Mouse (Mus musculus) liver, adult 2 months (tissue): Measurements from ENCODE around the gene Mmab. TPM values are rescaled to one million over a fixed set of nuclear protein-coding genes. Genes with fewer than 3 reads are reported as not detected.

ENCODE experiments used
- DNase-seq: peaks from one replicate; pipeline ENCODE4 v3.0.0-alpha.2; 2011; ENCODE audit warnings: low read depth, low spot score; ENCODE audit errors: extremely low read depth
- H3K27ac ChIP-seq: fragments of 200-500 bp; replicated peaks from 2 replicates; pipeline ENCODE4 v1.5.1; 2012; ENCODE audit warnings: low read depth, mild to moderate bottlenecking, control low read depth, inconsistent platforms, low read length; ENCODE audit not compliant: insufficient read depth
- H3K27me3 ChIP-seq: fragments of 200-500 bp; 2 replicates; pipeline ENCODE4 v1.6.1; 2012; ENCODE audit warnings: mild to moderate bottlenecking, moderate library complexity, low read length, inconsistent platforms; ENCODE audit not compliant: control insufficient read depth, insufficient read depth
- H3K36me3 ChIP-seq: fragments of 200-500 bp; 2 replicates; pipeline ENCODE4 v1.6.1; 2012; ENCODE audit warnings: low read length, inconsistent platforms; ENCODE audit not compliant: control insufficient read depth, insufficient read depth
- H3K4me1 ChIP-seq: fragments of 200-500 bp; 2 replicates; pipeline ENCODE4 v1.6.1; 2011; ENCODE audit warnings: low read length; ENCODE audit not compliant: control insufficient read depth, insufficient read depth
- H3K4me3 ChIP-seq: fragments of 200-500 bp; 2 replicates; pipeline ENCODE4 v1.5.1; 2011; ENCODE audit warnings: low read depth, mild to moderate bottlenecking, control low read depth, low read length, moderate library complexity; ENCODE audit not compliant: insufficient read depth
- H3K79me2 ChIP-seq: fragments of 200-500 bp; 2 replicates; pipeline ENCODE4 v1.6.1; 2012; ENCODE audit warnings: inconsistent platforms, mild to moderate bottlenecking, low read length, moderate library complexity; ENCODE audit not compliant: control insufficient read depth, insufficient read depth
- H3K9ac ChIP-seq: fragments of 200-500 bp; 2 replicates; pipeline ENCODE4 v1.6.1; 2012; ENCODE audit warnings: low read depth, mild to moderate bottlenecking, control low read depth, inconsistent platforms, low read length
- CTCF ChIP-seq: fragments of 200-500 bp; IDR thresholded peaks from 2 replicates; pipeline ENCODE4 v1.5.1; 2011; ENCODE audit warnings: low read depth, low read length, control low read depth
- POLR2A ChIP-seq: fragments of 200-500 bp; IDR thresholded peaks from 2 replicates; pipeline ENCODE4 v1.6.1; 2011; ENCODE audit warnings: low read length, control low read depth; ENCODE audit not compliant: insufficient read depth; ENCODE audit errors: extremely low read depth
- WGBS: fragments of 180-500 bp; shearing (Covaris S2); methylation state at CpG from one replicate; pipeline ENCODE4 v1.1.7; 2018; 5-methylcytosine and 5-hydroxymethylcytosine counted together
- polyA plus RNA-seq: library from polyadenylated mRNA; depleted of rRNA; stranded (reverse); fragments of >200 nt; gene quantifications from 2 replicates; pipeline ENCODE4 v1.2.3, GENCODE M21; 2012
- total RNA-seq: library from RNA; depleted of rRNA; stranded (reverse); fragments of >200 nt; gene quantifications from 2 replicates; pipeline ENCODE4 v1.2.3, GENCODE M21; 2014

The Mmab gene
- total and polyA plus RNA-seq, 2 experiments = 14.5 to 22.4 TPM

- WGBS = 55% methylated on average over 35 of the region's 35 CpGs
- H3K9ac ChIP-seq = no peak overlapping the region
- H3K27me3 ChIP-seq = no peaks in the 10 kb centered on the region
- no peak for TF ChIP-seq CTCF
- no peak for TF ChIP-seq POLR2A
- no peaks in the 10 kb centered on the region for H3K36me3 ChIP-seq
- no peaks in the 10 kb centered on the region for H3K79me2 ChIP-seq
- no peak overlapping the region for H3K4me3 ChIP-seq
- peak; percentile 30 for DNase-seq
- H3K27ac ChIP-seq = no peak overlapping the region
- peaks cover 2% of the 10 kb centered on the region; the same call in 1 of the 2 replicates for H3K4me1 ChIP-seq
Observed at GRCm38 (mm10) chr5:114474741-114475491, 31.1 kb upstream of the Mmab start.

GRCm38 (mm10) chr5:114470359-114470758 lies 26.5 kb upstream of the Mmab start:
- H3K27ac ChIP-seq = no peak overlapping the region
- no peak overlapping the region for H3K4me3 ChIP-seq
- no peak for TF ChIP-seq POLR2A
- no peak for TF ChIP-seq CTCF
- no peak overlapping the region for H3K9ac ChIP-seq
- 23% methylated on average over 3 of the region's 3 CpGs for WGBS
- H3K36me3 ChIP-seq = no peaks in the 10 kb centered on the region
- DNase-seq = peak; percentile 81
- H3K27me3 ChIP-seq = no peaks in the 10 kb centered on the region
- no peaks in the 10 kb centered on the region for H3K79me2 ChIP-seq
- H3K4me1 ChIP-seq = peaks cover 4% of the 10 kb centered on the region; the same call in 1 of the 2 replicates

GRCm38 (mm10) chr5:114468007-114468406 lies 24.1 kb upstream of the Mmab start:
- 80% methylated on average over 4 of the region's 4 CpGs for WGBS
- H3K4me3 ChIP-seq = no peak overlapping the region

GRCm38 (mm10) chr5:114467430-114467829 lies 23.6 kb upstream of the Mmab start:
- peak; percentile 20 for DNase-seq
- Histone ChIP-seq H3K36me3 (no peaks in the 10 kb centered on the region), H3K27ac (no peak overlapping the region), H3K9ac (no peak overlapping the region), H3K27me3 (no peaks in the 10 kb centered on the region), H3K4me1 (peaks cover 5% of the 10 kb centered on the region), H3K4me3 (no peak overlapping the region), H3K79me2 (no peaks in the 10 kb centered on the region)
- WGBS = 20% methylated on average over 9 of the region's 13 CpGs
- TF ChIP-seq CTCF (no peak), POLR2A (no peak)

More at GRCm38 (mm10) chr5:114468007-114468406, 24.1 kb upstream of the Mmab start:
- Histone ChIP-seq H3K79me2 (no peaks in the 10 kb centered on the region), H3K4me1 (peaks cover 4% of the 10 kb centered on the region; the same call in 1 of the 2 replicates), H3K27me3 (no peaks in the 10 kb centered on the region), H3K36me3 (no peaks in the 10 kb centered on the region), H3K27ac (no peak overlapping the region), H3K9ac (no peak overlapping the region)
- TF ChIP-seq CTCF (no peak), POLR2A (no peak)
- DNase-seq = no peak

GRCm38 (mm10) chr5:114467019-114467418 lies 23.2 kb upstream of the Mmab start:
- no peaks in the 10 kb centered on the region for H3K36me3 ChIP-seq
- H3K27ac ChIP-seq = no peak overlapping the region
- TF ChIP-seq POLR2A = no peak
- TF ChIP-seq CTCF = no peak
- H3K79me2 ChIP-seq = no peaks in the 10 kb centered on the region
- H3K4me3 ChIP-seq = no peak overlapping the region
- 15% methylated on average over 11 of the region's 11 CpGs for WGBS
- no peak overlapping the region for H3K9ac ChIP-seq
- H3K4me1 ChIP-seq = peaks cover 5% of the 10 kb centered on the region
- no peaks in the 10 kb centered on the region for H3K27me3 ChIP-seq
- peak; percentile 16 for DNase-seq

DNA sequence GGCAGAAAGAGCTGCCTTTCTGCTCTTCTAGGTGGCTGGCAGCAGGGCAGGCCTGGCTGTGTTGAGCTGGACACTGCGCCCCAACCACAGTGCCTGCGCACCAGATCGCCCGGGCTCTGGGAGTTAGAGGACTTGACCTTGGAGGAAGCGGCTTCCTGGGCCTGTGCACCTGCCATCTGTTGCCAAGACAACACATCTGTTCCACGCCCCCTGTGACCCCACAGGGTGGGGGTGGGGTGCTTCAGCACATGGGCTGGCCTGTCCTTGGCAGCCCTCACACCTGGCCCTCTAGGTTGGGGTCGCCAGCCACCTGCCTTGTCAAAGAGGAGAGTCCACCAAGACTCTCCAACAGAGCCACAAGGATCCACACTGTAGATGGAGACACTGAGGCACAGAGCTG lies 21.8 kb upstream of the Mmab start:
- H3K4me1 ChIP-seq = peaks cover 5% of the 10 kb centered on the region
- no peak for DNase-seq
- H3K9ac ChIP-seq = no peak overlapping the region
- no peaks in the 10 kb centered on the region for H3K79me2 ChIP-seq
- no peaks in the 10 kb centered on the region for H3K27me3 ChIP-seq
- no peak for TF ChIP-seq CTCF
- TF ChIP-seq POLR2A = no peak
- H3K4me3 ChIP-seq = no peak overlapping the region
- H3K27ac ChIP-seq = no peak overlapping the region
- H3K36me3 ChIP-seq = no peaks in the 10 kb centered on the region
- 86% methylated on average over 7 of the region's 7 CpGs for WGBS
